Mouse (Mus musculus) stomach, embryonic 16.5 days (tissue): Measurements from ENCODE around the gene Ssr1. TPM values are rescaled to one million over a fixed set of nuclear protein-coding genes. Genes with fewer than 3 reads are reported as not detected.

Source experiments
- ATAC-seq: fragments of 200-750 bp; cut with Nextera tagmentation; 2 replicates; pipeline ENCODE4 v1.8.0; 2017; ENCODE audit warnings: moderate number of reproducible peaks, moderate TSS enrichment; ENCODE audit not compliant: insufficient read depth, low FRiP score
- H3K27ac ChIP-seq: fragments of 300-500 bp; sonication (generic); 2 replicates; pipeline ENCODE4 v1.5.1; 2014; ENCODE audit warnings: low read length
- H3K27me3 ChIP-seq: fragments of 300-500 bp; sonication (generic); 2 replicates; pipeline ENCODE4 v1.6.1; 2014; ENCODE audit warnings: low read length, control low read depth, mixed read lengths; ENCODE audit not compliant: control insufficient read depth, insufficient read depth
- H3K36me3 ChIP-seq: fragments of 300-500 bp; sonication (generic); 2 replicates; pipeline ENCODE4 v1.6.1; 2014; ENCODE audit warnings: low read length; ENCODE audit not compliant: control insufficient read depth, insufficient read depth
- H3K4me1 ChIP-seq: fragments of 300-500 bp; sonication (generic); 2 replicates; pipeline ENCODE4 v1.6.1; 2014; ENCODE audit warnings: low read length, control low read depth, mixed read lengths; ENCODE audit not compliant: control insufficient read depth, insufficient read depth
- H3K4me2 ChIP-seq: fragments of 300-500 bp; sonication (generic); 2 replicates; pipeline ENCODE4 v1.6.1; 2014; ENCODE audit warnings: low read depth, low read length, mixed read lengths
- H3K4me3 ChIP-seq: fragments of 300-500 bp; sonication (generic); replicated peaks from 2 replicates; pipeline ENCODE4 v1.5.1; 2014; ENCODE audit warnings: mild to moderate bottlenecking, low read length
- H3K9ac ChIP-seq: fragments of 300-500 bp; sonication (generic); 2 replicates; pipeline ENCODE4 v1.6.1; 2014; ENCODE audit warnings: low read length
- H3K9me3 ChIP-seq: fragments of 300-500 bp; sonication (generic); replicated peaks from 2 replicates; pipeline ENCODE4 v1.6.1; 2016; ENCODE audit warnings: low read length, control low read depth; ENCODE audit not compliant: control insufficient read depth
- WGBS: fragments of 180-500 bp; shearing (Covaris S2); extraction: QIAGEN DNeasy Blood & Tissue Kit; methylation state at CpG from one replicate; pipeline ENCODE4 v1.1.7; 2014; 5-methylcytosine and 5-hydroxymethylcytosine counted together
- polyA plus RNA-seq: library from polyadenylated mRNA; unstranded; fragments of >200 nt; fragmentation: Nextera tagmentation; extraction: Ambion mirVana; gene quantifications from 2 replicates; pipeline ENCODE4 v1.2.1, GENCODE M21; 2015

Ssr1 gene
- polyA plus RNA-seq, 1 experiment from 2014 or later: 145 TPM

DNA sequence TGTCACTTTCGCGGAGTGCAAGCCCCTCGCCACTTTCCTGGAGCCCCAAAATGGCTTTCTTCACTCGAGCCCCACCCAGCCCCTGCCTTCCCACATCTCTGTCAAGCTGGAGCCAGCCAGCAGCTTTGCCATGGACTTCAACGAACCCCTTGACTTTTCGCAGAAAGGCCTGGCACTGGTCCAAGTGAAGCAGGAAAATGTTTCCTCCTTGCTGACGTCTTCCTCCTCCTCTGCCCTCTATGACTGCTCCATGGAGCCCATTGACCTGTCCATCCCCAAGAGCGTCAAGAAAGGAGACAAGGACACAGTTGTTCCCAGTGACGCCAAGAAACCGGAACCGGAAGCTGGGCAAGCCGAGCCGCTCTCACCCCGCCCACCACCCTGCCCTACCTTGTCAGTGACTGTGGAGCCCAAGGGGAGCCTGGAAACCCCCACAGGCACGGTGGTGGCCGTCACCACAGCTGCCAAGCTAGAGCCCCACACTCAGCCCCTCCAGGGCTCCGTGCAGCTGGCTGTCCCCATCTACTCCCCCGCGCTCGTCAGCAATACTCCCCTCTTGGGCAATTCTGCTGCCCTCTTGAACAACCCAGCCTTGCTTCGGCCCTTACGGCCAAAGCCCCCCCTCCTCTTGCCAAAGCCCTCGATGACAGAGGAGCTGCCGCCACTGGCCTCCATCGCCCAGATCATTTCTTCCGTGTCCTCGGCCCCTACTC, 62.7 kb downstream of the Ssr1 start:
- no peak overlapping the region for H3K4me3 ChIP-seq
- H3K36me3 ChIP-seq: peaks cover 37% of the 10 kb centered on the region
- ATAC-seq: peak; percentile 21; the same call in 1 of the 2 replicates
- H3K4me1 ChIP-seq: no peaks in the 10 kb centered on the region
- H3K4me2 ChIP-seq: no peak overlapping the region
- no peaks in the 10 kb centered on the region for H3K9me3 ChIP-seq
- no peak overlapping the region for H3K9ac ChIP-seq
- no peak overlapping the region for H3K27ac ChIP-seq
- no peaks in the 10 kb centered on the region for H3K27me3 ChIP-seq
- 71% methylated on average over 27 of the region's 27 CpGs for WGBS

DNA sequence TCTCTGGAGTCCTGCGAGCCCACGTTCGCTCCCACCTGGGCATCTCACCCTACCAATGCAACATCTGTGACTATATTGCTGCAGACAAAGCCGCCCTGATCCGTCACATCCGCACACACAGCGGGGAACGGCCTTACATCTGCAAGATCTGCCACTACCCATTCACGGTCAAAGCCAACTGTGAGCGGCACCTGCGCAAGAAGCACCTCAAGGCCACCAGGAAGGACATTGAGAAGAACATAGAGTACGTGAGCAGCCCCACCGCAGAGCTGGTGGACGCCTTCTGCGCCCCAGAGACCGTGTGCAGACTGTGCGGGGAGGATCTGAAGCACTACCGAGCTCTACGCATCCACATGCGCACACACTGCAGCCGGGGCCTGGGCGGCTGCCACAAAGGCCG, 63.4 kb downstream of the Ssr1 start:
- no peak overlapping the region for H3K27ac ChIP-seq
- no peaks in the 10 kb centered on the region for H3K9me3 ChIP-seq
- no peak overlapping the region for H3K4me3 ChIP-seq
- H3K4me2 ChIP-seq: no peak overlapping the region
- no peaks in the 10 kb centered on the region for H3K27me3 ChIP-seq
- 92% methylated on average over 23 of the region's 23 CpGs for WGBS
- H3K36me3 ChIP-seq: peaks cover 33% of the 10 kb centered on the region
- ATAC-seq: no peak
- no peaks in the 10 kb centered on the region for H3K4me1 ChIP-seq
- no peak overlapping the region for H3K9ac ChIP-seq

DNA sequence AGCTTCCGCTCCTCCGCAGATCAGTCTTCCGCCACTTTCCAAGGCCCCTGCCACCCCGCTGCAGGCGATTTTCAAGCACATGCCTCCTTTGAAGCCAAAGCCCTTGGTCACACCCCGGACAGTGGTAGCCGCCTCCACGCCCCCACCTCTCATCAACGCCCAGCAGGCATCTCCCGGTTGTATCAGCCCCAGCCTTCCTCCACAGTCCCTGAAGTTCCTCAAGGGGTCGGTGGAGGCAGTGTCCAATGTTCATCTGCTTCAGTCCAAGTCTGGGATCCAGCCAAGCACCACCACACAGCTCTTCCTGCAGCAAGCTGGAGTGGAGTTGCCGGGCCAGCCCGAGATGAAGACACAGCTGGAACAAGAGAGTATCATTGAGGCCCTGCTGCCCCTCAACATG, 63.9 kb downstream of the Ssr1 start:
- no peaks in the 10 kb centered on the region for H3K4me1 ChIP-seq
- H3K9ac ChIP-seq: no peak overlapping the region
- H3K4me2 ChIP-seq: no peak overlapping the region
- H3K27me3 ChIP-seq: no peaks in the 10 kb centered on the region
- H3K36me3 ChIP-seq: peaks cover 28% of the 10 kb centered on the region
- no peaks in the 10 kb centered on the region for H3K9me3 ChIP-seq
- WGBS: 85% methylated on average over 13 of the region's 13 CpGs
- H3K27ac ChIP-seq: no peak overlapping the region
- no peak for ATAC-seq
- no peak overlapping the region for H3K4me3 ChIP-seq

DNA sequence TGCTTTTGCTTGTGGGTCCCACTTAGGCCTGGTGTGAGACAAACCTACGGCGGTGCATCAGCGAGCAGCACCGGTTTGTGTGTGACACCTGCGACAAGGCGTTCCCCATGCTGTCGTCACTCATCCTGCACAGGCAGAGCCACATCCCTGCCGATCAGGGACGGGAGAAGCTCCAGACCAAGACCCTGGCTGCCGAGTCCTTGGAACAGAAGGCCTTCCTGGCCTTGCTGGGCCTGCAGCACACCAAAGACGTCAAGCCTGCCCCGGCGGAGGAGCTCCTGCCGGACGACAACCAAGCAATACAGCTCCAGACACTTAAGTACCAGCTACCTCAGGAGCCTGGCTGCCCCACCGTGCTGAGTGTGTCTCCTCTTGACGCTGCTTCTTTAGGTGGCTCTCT, 64.5 kb downstream of the Ssr1 start:
- H3K27me3 ChIP-seq: no peaks in the 10 kb centered on the region
- no peaks in the 10 kb centered on the region for H3K4me1 ChIP-seq
- H3K9me3 ChIP-seq: no peaks in the 10 kb centered on the region
- no peak overlapping the region for H3K4me2 ChIP-seq
- H3K27ac ChIP-seq: no peak overlapping the region
- 90% methylated on average over 17 of the region's 17 CpGs for WGBS
- no peak for ATAC-seq
- peaks cover 26% of the 10 kb centered on the region for H3K36me3 ChIP-seq
- no peak overlapping the region for H3K9ac ChIP-seq
- no peak overlapping the region for H3K4me3 ChIP-seq

DNA sequence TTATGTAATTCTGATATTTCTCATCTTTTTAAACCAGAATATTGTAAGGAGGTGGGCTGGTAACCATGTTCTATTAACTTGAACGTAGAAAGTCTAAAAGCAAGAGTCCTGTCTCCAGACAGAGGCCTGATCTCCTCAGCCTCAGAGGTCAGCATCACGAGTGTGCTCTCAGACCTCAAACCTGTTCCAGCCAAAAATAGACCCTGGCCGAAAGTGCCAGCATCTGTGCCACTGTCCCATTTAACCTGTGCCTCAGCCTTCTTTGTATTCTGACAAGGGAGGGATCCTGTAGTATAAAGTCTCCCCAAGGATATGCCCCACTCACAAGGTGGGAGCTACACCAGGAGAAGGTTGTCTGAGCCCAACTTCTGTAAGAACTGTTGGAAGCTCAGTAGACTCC, 67.6 kb downstream of the Ssr1 start:
- no peak for ATAC-seq
- Histone ChIP-seq H3K9me3 (no peaks in the 10 kb centered on the region), H3K27ac (no peak overlapping the region), H3K9ac (no peak overlapping the region), H3K36me3 (peaks cover 19% of the 10 kb centered on the region), H3K4me2 (no peak overlapping the region), H3K4me3 (no peak overlapping the region), H3K4me1 (no peaks in the 10 kb centered on the region), H3K27me3 (no peaks in the 10 kb centered on the region)
- 90% methylated on average over 3 of the region's 3 CpGs for WGBS

DNA sequence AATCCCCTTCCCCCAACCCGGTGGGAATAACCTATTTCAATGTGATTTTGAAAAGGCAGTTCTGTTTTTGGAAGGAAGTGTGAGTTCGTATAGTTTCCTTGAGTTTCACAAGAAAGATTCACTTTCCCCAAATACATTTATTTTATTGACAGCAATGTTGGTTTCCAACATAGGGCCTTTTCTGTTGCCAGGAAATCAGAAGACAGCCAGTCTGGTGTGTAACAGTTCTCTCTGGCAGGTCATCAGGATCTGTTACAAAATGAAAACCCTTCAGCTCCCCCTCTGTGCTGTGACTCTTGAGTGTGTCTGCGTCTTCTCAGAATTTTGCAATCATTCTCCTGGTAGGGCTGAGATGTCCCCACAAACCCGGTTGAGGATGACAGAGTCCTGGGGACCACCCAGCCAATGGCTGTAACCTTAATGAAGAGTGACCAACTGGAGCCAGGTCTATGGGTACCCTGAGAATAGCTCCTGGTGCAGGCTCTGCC, 69.5 kb downstream of the Ssr1 start:
- Histone ChIP-seq H3K36me3 (0 out of 2 replicates have a peak, but pooled peaks cover 7% of the 10 kb centered on the region), H3K9ac (no peak overlapping the region), H3K4me3 (no peak overlapping the region), H3K9me3 (no peaks in the 10 kb centered on the region), H3K4me1 (no peaks in the 10 kb centered on the region), H3K4me2 (no peak overlapping the region), H3K27me3 (no peaks in the 10 kb centered on the region), H3K27ac (no peak overlapping the region)
- 64% methylated on average over 4 of the region's 4 CpGs for WGBS
- ATAC-seq: no peak

DNA sequence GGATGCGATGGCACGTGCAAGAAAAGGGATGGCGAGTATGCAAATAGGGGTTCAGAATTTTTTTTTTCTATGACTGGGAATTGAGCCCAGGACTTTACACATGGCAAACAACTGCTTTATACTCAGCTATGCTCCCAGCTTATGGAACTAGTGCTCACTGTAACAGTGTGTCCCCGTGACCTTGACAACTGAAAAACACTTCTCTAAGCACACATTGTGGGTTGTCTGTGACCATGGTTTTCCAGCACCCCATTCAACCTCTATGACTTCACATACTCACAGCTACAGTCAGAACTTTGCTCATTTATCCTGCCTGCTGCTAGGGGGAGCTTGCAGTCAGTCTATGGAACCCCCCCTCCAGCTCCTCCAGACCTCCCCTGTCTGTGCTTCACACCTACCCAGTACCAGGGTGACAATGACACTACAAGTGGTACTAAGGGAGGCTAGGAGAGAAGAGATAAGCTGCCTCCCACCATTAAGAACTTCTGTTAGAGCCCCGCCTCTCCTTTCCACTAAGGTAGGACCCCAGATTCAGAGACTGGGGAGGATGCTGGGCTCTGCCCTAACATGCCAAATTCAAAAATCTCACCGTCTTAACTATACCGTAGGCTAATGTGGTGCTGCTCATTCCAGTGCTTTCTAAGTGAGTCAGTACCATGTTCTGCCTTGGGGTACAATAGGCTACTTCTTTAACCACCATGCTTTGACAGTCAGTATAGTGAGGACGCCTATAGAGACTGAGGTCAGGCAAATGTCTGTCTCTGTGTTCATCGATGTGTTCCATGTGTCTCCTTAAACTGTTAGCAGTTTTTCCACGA, 70.2 kb downstream of the Ssr1 start:
- 76% methylated on average over 10 of the region's 10 CpGs for WGBS
- no peak for ATAC-seq
- Histone ChIP-seq H3K4me1 (no peaks in the 10 kb centered on the region), H3K27ac (no peak overlapping the region), H3K9ac (no peak overlapping the region), H3K4me3 (no peak overlapping the region), H3K4me2 (no peak overlapping the region), H3K9me3 (no peaks in the 10 kb centered on the region), H3K36me3 (0 out of 2 replicates have a peak, but pooled peaks cover 4% of the 10 kb centered on the region), H3K27me3 (no peaks in the 10 kb centered on the region)

DNA sequence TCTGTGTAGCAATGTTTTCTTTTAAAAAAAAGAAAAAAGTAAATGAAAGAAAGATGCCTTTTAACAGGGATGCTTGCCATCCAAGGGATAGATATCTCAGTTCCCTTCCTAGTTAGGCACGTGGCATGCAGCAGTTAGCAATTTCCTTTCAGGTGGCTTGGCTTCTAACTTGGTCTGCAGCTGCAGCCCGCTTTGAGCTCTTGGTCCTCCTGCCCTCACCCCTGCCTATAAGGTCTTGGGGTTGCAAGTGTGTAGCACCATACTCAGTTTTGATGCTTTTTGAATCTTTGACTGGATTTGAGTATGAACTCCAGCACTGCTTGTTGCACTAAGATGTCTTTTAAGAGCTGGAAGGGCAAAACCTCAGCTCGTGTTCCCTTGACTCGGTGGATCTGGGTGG, 70.9 kb downstream of the Ssr1 start:
- WGBS: 88% methylated on average over 4 of the region's 4 CpGs

DNA sequence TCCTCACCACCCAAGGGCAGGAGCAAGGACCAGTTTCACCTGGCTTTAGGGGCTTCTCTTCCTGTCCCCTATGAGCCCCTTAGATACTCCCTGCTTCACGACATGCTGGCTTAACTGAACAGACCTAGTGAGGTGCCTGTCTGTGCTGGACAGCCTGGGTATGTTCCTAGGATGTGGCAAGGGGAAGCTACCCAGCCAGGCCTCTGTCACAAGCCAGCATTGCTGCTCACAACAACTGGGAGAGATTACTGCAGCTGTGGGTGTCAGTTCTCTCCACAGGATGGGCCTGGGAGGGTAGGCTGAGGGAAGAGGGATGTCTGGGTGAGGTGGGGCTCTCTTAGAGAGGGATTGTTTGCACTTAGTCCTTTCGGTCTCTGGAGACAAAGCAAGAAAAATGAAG, 73.3 kb downstream of the Ssr1 start:
- ATAC-seq: no peak
- H3K4me2 ChIP-seq: no peak overlapping the region
- peaks cover 11% of the 10 kb centered on the region for H3K36me3 ChIP-seq
- H3K4me3 ChIP-seq: no peak overlapping the region
- no peaks in the 10 kb centered on the region for H3K9me3 ChIP-seq
- H3K9ac ChIP-seq: no peak overlapping the region
- H3K27ac ChIP-seq: no peak overlapping the region
- H3K4me1 ChIP-seq: no peaks in the 10 kb centered on the region
- WGBS: 63% methylated on average over 2 of the region's 2 CpGs
- H3K27me3 ChIP-seq: no peaks in the 10 kb centered on the region

More for the DNA sequence above, 70.9 kb downstream of the Ssr1 start:
- H3K4me2 ChIP-seq: no peak overlapping the region
- no peaks in the 10 kb centered on the region for H3K4me1 ChIP-seq
- H3K4me3 ChIP-seq: no peak overlapping the region
- no peaks in the 10 kb centered on the region for H3K9me3 ChIP-seq
- H3K36me3 ChIP-seq: 0 out of 2 replicates have a peak, but pooled peaks cover 2% of the 10 kb centered on the region
- no peak for ATAC-seq
- H3K9ac ChIP-seq: no peak overlapping the region
- H3K27me3 ChIP-seq: no peaks in the 10 kb centered on the region
- H3K27ac ChIP-seq: no peak overlapping the region
